Mouse (Mus musculus) thymus, postnatal 25 days (tissue): Measurements from ENCODE around the gene Cdc25b.

ENCODE experiments used
- DNase-seq: peaks from one replicate; pipeline ENCODE4 v3.0.0; 2022

Cdc25b gene

GRCm38 (mm10) chr2:131186771-131187601, at the start of gene Cdc25b, which contains the start of gene Spef1:
Gene Cdc25b, plus strand, starts transcription at chr2:131186949.
Gene Spef1, minus strand, starts transcription at chr2:131187282.
- DNase-seq, result peak; percentile 86

GRCm38 (mm10) chr2:131138296-131138695, 48.5 kb upstream of the Cdc25b start:
- DNase-seq, result no peak

DNA sequence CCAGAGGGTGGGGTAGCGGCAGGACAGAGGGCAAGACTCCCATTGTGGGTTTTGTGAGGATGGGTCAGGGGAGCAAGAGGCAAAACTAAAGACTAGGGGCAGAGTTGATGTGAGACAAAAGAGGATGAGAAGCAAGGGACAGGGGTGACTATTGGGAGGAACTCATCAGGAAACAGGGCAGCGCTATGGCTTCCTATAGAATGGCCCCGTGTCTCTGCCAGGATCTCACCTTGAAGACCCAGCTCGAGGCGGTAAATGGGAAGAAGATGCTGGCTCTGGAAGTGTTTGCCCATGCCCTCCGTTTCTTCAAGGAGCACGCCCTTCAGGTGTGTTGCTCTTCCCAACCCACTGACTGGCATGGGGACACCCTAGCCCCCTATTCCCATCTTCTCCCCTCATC, 48.0 kb upstream of the Cdc25b start:
- DNase-seq, result no peak

DNA sequence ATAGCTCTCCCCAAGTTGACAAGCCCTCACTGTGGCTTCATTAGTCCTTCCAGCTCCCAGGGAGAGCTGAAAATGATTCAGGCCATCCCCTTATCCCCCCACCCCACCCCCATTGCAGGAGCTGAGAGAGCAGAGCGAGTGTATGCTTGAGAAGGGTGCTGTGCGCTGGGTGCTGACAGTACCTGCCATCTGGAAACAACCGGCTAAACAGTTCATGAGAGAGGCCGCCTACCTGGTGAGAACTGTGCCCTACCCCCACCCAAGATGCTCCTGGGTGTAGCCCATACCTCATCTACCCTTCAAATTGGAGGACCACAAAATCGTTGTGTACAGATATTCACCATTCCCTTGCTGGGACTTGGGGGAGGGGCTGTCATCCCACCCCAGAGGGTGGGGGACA, 47.5 kb upstream of the Cdc25b start:
- no peak for DNase-seq

- no peak for DNase-seq
These were observed 46.7 kb upstream of the Cdc25b start for GRCm38 (mm10) chr2:131139886-131140532.

DNA sequence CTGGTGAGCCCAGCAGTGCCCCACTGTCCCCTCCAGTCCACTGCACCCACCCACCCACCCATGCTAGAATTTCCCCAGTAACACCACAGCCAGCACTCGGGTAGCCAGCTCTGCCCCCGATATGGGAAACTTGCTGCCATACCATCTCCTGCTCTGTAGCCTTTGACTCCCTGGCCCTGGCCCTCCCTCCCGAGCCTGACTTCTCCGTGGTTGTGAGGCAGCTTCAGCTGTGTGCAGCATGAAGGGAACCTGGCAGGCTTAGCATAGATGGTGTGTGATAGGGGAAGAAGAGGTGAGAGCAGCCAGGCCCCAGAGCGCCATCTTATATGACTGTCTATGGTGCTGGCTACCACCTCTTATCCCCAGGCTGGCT, 46.2 kb upstream of the Cdc25b start:
- DNase-seq, result no peak

- DNase-seq, result no peak
These were observed 45.3 kb upstream of the Cdc25b start for GRCm38 (mm10) chr2:131141336-131141986.

DNA sequence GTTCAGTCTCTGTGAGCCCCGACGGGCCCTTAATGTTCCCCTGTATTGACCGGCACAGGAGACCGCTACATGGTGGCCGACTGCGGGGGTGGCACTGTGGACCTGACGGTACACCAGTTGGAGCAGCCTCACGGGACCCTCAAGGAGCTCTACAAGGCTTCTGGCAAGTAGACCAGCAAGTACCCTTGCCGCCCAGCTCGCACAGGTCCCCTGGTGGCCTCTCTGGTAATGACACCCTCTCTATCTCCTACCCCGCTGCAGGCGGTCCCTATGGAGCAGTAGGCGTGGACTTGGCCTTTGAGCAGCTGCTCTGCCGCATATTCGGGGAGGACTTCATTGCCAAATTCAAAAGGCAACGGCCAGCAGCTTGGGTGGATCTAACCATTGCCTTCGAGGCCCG, 44.2 kb upstream of the Cdc25b start:
- DNase-seq, result peak; percentile 74

DNA sequence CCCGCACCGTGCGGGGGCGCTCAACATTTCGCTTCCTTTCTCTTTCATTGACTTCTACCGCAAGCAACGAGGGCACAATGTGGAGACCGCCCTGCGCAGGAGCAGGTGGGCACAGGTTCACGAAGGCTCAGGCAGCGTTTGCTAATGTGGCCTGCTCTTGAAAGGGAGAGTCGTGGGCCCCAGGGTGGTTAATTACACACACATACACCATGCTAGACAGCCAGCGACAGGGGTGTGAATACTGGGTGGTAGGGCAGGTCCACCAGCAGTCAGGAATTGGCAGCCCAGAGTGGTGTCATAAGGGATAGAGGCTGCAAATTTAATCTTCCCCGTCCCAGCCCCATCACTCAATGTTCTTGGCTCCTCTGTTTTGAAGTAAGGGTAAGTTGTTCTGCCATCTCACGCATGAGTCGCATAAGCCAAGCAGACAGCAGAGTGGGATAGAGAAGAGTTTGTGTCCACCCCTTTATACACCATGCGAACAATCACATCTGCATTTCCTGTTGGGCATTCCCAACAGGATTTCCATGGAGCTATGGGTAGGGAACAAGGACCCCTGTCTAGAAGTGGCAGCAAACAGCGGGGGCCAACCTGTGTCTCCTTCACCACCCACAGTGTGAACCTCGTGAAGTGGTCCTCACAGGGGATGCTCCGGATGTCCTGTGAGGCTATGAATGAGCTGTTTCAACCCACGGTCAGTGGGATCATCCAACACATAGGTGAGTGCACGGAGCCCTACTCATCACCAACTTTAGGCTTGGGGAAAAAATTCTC, 43.6 kb upstream of the Cdc25b start:
- no peak for DNase-seq

GRCm38 (mm10) chr2:131145121-131145520, 41.6 kb upstream of the Cdc25b start:
- no peak for DNase-seq

DNA sequence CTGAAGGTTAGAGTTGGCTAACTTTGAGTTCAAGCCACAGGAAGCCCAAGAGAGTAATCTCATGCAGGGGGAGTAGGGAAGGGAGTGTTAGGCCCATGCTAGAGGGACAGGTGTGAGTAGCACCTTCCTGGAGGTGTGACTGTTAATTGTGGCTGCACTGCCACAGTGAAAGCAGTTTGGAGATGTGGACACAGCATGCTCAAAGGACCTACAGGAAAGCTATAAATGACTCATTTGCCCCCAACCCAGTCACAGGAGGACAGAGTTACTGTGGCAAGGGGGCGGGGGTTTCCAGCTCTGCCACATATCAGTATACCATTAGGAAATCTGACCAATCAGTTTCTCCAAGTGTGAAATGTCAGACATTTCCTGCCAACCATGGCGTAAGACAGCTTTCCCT, 41.2 kb upstream of the Cdc25b start:
- no peak for DNase-seq

GRCm38 (mm10) chr2:131146193-131147042, 40.3 kb upstream of the Cdc25b start:
- DNase-seq, result no peak

DNA sequence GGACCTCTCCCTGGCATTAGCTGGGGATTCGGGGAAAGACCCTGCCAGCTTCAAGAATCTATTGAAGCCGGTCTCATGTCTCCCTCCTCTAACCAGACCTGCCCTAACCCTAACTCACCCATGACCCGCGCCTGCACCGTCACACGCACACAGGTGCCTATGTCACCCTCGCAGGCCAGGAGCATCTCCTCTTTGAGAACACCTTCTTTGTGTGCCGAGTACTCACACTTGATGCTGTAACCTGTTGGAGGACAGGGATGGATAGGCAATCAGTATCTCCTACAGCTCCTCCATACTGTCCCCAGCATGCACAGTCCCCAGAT, 39.7 kb upstream of the Cdc25b start:
- DNase-seq, result no peak

GRCm38 (mm10) chr2:131148353-131149253, 38.1 kb upstream of the Cdc25b start:
- no peak for DNase-seq

GRCm38 (mm10) chr2:131149254-131149578, 37.5 kb upstream of the Cdc25b start:
- no peak for DNase-seq

DNA sequence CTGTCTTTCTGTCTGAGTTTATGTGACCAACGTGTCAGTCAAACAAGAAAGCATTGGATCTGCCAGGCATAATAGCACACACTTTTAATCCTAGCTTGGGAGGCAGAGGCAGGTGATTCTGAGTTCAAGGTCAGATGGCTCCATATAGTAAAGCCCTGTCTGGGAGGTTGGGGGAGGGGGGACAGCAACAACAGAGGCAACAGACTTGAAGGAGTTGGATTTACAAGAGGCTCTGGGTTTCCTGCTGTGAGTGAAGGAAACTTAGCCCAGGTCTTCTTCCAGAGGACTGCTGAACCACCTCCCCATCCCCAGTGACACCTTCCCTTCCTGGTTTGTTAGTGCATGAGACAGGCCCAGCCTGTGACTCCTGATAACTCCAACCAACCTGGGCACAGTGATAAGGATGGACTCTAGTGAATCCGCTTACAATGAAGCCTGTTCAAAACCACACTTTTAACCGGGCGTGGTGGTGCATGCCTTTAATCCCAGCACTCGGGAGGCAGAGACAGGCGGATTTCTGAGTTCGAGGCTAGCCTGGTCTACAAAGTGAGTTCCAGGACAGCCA, 34.5 kb upstream of the Cdc25b start:
- no peak for DNase-seq

GRCm38 (mm10) chr2:131154036-131154435, 32.7 kb upstream of the Cdc25b start:
- no peak for DNase-seq

DNA sequence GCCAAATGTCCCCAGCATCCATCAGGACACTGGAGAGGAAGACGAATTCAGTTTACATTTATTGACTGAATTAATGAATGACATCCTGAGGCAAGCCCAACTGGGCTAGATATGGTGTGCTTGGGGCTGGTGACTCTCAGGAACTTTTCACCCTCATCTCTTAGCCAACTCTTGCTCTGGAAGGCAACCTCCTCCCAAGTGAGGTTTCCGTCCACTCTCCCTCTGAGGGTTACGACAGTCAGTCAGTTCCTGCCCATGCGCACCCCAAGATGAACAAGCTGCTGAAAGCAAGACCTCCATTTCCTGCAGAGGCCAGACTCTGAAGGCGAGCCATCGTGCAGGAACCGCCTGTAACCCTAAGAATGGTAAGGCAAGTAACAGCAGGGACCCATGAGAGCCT, 29.8 kb upstream of the Cdc25b start:
- no peak for DNase-seq

DNA sequence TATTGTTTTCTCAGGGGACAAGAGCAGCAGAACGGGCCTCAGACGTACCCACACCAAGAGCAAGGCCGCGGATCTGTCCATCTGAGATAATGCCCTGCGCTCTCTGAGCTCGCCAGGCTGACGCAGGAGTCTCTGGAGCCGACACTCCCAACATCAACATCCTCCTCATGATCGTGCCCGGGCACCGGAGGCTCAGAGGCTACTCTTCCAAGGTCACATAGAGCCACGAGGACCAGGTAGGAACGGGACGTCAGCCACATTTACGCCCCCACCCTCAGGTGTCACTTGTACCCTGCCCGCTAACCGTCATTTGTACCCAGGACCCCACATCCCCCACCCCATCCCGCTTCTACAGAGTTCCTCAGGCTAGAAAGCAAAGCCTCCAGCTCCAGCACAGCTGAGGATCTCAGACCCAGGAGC, 27.2 kb upstream of the Cdc25b start:
- DNase-seq, result no peak

DNA sequence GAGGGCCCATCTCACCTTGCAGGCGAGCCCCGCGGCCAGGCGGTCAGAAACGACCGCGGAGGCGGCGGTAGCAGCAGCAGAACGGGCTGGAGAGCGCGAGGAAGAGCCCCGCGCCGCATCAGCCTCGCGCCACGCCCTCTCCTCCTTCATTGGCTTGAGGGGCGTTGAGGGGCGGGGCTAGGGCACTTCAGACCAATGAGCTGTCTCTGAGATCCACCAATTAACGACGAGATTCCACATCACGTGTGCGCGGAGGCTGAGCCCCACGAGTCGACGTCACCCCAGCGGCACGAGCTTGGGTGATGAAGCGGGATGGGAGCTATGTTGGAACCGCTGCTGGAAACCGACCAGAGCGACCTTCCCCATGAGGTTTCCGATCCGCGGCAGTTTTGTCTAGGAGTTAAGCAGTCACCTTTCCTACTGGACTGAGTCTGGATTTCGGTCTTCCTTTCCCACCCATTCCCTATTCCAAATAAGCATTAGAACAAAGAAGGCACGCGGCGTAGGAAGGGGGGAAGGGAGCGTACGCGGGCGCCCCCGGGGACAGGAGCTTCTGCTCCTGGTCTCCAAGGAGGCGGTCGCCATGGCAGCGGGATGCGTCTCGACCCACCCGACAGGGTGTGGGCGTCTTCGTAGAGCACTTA, 26.7 kb upstream of the Cdc25b start, which contains the start of gene 1700037H04Rik:
TSS of gene 1700037H04Rik (minus strand) at position 144 of the 644 bp plus-strand sequence.
- DNase-seq, result peak; percentile 96
